Mouse (Mus musculus): ENCODE measurements around the gene Adgrv1. TPM values are rescaled to one million over a fixed set of nuclear protein-coding genes. Genes with fewer than 3 reads are reported as not detected.

Adgrv1 gene
- total and polyA plus RNA-seq, 3 experiments: 0.17 to 0.44 (median 0.27) TPM

DNA sequence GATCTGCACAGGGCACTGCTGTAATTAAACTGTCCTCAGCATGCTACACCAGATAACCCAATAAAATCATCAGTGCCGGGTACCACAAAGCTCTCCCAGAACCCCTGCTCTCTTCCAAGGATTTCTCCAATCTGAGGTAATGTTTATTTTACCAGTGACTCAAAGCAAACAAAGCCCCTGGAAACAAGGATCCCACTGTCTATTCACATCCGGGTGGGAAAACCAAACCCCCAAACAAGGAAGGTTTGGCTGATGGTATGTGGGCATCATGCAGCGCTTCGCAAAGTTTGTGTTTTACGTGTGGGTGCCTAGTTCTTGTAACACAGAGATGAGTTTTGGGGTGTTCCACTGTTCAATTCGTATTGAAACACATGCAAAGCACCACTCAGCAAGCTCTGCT is 7.9 kb upstream of the Adgrv1 start:
- no peak for TF ChIP-seq EP300 (IDR thresholded peaks at IDR 0.05; ENCODE audit: low read length)
- no peak for TF ChIP-seq RCOR1 (conservative IDR thresholded peaks at IDR 0.05; ENCODE audit: low read depth, low read length)
- no peak for TF ChIP-seq USF1 (IDR thresholded peaks at IDR 0.05; ENCODE audit: low read depth, low read length)
- no peak for TF ChIP-seq IRF4 (IDR thresholded peaks at IDR 0.05; ENCODE audit: low read depth, low read length)
- no peak for TF ChIP-seq TBP (conservative IDR thresholded peaks at IDR 0.05; ENCODE audit: low read depth, low read length)
- no peak for TF ChIP-seq NRF1 (IDR thresholded peaks at IDR 0.05; ENCODE audit: low read depth, low read length)
- TF ChIP-seq JUND (conservative IDR thresholded peaks at IDR 0.05; ENCODE audit: low read depth, low read length): no peak
- TF ChIP-seq MYC (IDR thresholded peaks at IDR 0.05; ENCODE audit: low read depth, low read length): no peak
- TF ChIP-seq CTCF (conservative IDR thresholded peaks at IDR 0.05 in 1 of 2, IDR thresholded peaks at IDR 0.05 in 1 of 2; ENCODE audit: low read depth in 2 of 2, low read length in 2 of 2): no peak
- dilution Hi-C loops (cut with MboI; ENCODE audit: extremely low pct_ligation_motif_present, extremely low pct_unique_long_range_greater_than_20kb, low sequenced_read_pairs) (no loop called here), in situ Hi-C loops (cut with MboI; ENCODE audit: low pct_ligation_motif_present, low pct_unique_long_range_greater_than_20kb, low sequenced_read_pairs) (loop anchor here (25.0 kb wide), 1 partner anchor 204 kb away; no protein-coding TSS in a partner anchor)
- H3K27me3 ChIP-seq (replicated peaks): no peaks in the 10 kb centered on the region
- no peak overlapping the region for H3K9ac ChIP-seq (ENCODE audit: insufficient read depth, low read depth)
- H3K9me3 ChIP-seq (replicated peaks; ENCODE audit: low read length): no peaks in the 10 kb centered on the region
- no peak overlapping the region for H3K4me3 ChIP-seq (replicated peaks in 1 of 3; ENCODE audit: low read depth in 2 of 3, low read length in 2 of 3, poor library complexity in 1 of 3)
- no peak overlapping the region for H3K4me2 ChIP-seq (ENCODE audit: insufficient read depth, low read depth, poor library complexity, severe bottlenecking)
- DNase-seq (ENCODE audit: extremely low read depth): no peak
- no peak overlapping the region for H3K27ac ChIP-seq (ENCODE audit: insufficient read depth, low read depth)
- H3K36me3 ChIP-seq (replicated peaks in 1 of 2; ENCODE audit: control insufficient read depth in 1 of 2, insufficient read depth in 1 of 2, low read length in 1 of 2): no peaks in the 10 kb centered on the region
- H3K4me1 ChIP-seq (ENCODE audit: control insufficient read depth in 1 of 2, insufficient read depth in 2 of 2): peaks cover 2 to 5% of the 10 kb centered on the region in 2 experiments; a peak in 1 of 4 replicates
- no peaks in the 10 kb centered on the region for H3K79me2 ChIP-seq (replicated peaks; ENCODE audit: control insufficient read depth, extremely low read depth, insufficient read depth, poor library complexity, severe bottlenecking)

DNA sequence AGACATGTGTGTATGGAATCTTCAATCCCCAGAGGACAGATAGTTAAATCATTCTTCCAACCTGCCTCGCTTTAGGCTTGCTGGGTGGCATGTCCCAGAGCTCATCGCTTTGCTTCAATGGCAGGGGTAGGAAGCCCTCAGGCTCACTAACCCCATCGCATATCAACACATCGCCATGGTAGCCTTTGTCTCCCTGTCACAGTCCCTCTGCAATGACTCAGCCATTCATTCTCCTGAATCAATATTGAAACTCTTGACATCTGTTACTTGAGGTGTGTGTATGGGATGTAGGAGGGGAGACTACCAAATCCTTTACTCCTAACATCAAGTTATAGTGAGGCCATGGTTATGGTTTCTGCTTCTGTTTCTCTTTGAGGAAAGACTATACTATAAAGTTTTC is 6.7 kb upstream of the Adgrv1 start:
- no peak for DNase-seq (ENCODE audit: extremely low read depth)
- dilution Hi-C loops (cut with MboI; ENCODE audit: extremely low pct_ligation_motif_present, extremely low pct_unique_long_range_greater_than_20kb, low sequenced_read_pairs) (no loop called here), in situ Hi-C loops (cut with MboI; ENCODE audit: low pct_ligation_motif_present, low pct_unique_long_range_greater_than_20kb, low sequenced_read_pairs) (loop anchor here (25.0 kb wide), 1 partner anchor 202 kb away; no protein-coding TSS in a partner anchor)

More for the DNA sequence above, 6.7 kb upstream of the Adgrv1 start:
- no peaks in the 10 kb centered on the region for H3K79me2 ChIP-seq (replicated peaks; ENCODE audit: control insufficient read depth, extremely low read depth, insufficient read depth, poor library complexity, severe bottlenecking)
- H3K36me3 ChIP-seq (replicated peaks in 1 of 2; ENCODE audit: control insufficient read depth in 1 of 2, insufficient read depth in 1 of 2, low read length in 1 of 2): no peaks in the 10 kb centered on the region
- no peak overlapping the region for H3K9ac ChIP-seq (ENCODE audit: insufficient read depth, low read depth)
- H3K4me2 ChIP-seq (ENCODE audit: insufficient read depth, low read depth, poor library complexity, severe bottlenecking): no peak overlapping the region
- no peaks in the 10 kb centered on the region for H3K27me3 ChIP-seq (replicated peaks)
- H3K27ac ChIP-seq (ENCODE audit: insufficient read depth, low read depth): no peak overlapping the region
- TF ChIP-seq SIN3A (IDR thresholded peaks at IDR 0.05; ENCODE audit: low read length) (no peak), HCFC1 (IDR thresholded peaks at IDR 0.05; ENCODE audit: low read depth, low read length) (no peak), ZMIZ1 (IDR thresholded peaks at IDR 0.05; ENCODE audit: low read depth, low read length) (no peak), MAX (IDR thresholded peaks at IDR 0.05; ENCODE audit: low read length) (no peak), CTCF (conservative IDR thresholded peaks at IDR 0.05 in 1 of 2, IDR thresholded peaks at IDR 0.05 in 1 of 2; ENCODE audit: low read depth in 2 of 2, low read length in 2 of 2) (no peak), POLR2AphosphoS2 (IDR thresholded peaks at IDR 0.05; ENCODE audit: low read depth, low read length) (no peak), MAFK (IDR thresholded peaks at IDR 0.05; ENCODE audit: insufficient replicate concordance, low read length) (no peak), CHD2 (IDR thresholded peaks at IDR 0.05; ENCODE audit: low read length) (no peak), MYC (IDR thresholded peaks at IDR 0.05; ENCODE audit: low read depth, low read length) (no peak), ZKSCAN1 (IDR thresholded peaks at IDR 0.05; ENCODE audit: borderline replicate concordance, low read depth, low read length) (no peak), RAD21 (IDR thresholded peaks at IDR 0.05; ENCODE audit: low read depth, low read length) (no peak), USF1 (IDR thresholded peaks at IDR 0.05; ENCODE audit: low read depth, low read length) (no peak), GABPA (IDR thresholded peaks at IDR 0.05; ENCODE audit: insufficient replicate concordance, low read depth, low read length) (no peak), MXI1 (IDR thresholded peaks at IDR 0.05; ENCODE audit: low read depth, low read length) (no peak), IRF4 (IDR thresholded peaks at IDR 0.05; ENCODE audit: low read depth, low read length) (no peak)
- no peak overlapping the region for H3K4me3 ChIP-seq (replicated peaks in 1 of 3; ENCODE audit: low read depth in 2 of 3, low read length in 2 of 3, poor library complexity in 1 of 3)
- no peaks in the 10 kb centered on the region for H3K9me3 ChIP-seq (replicated peaks; ENCODE audit: low read length)
- peaks cover 2 to 5% of the 10 kb centered on the region in 2 experiments; a peak in 1 of 4 replicates for H3K4me1 ChIP-seq (ENCODE audit: control insufficient read depth in 1 of 2, insufficient read depth in 2 of 2)

All from CH12.LX (cell line).